Mouse (Mus musculus) kidney, adult 9 months (tissue): ENCODE data around the gene Snap23.

Source experiments
- DNase-seq: peaks from one replicate; pipeline ENCODE4 v3.0.0; 2022

The Snap23 gene

GRCm38 (mm10) chr2:120589759-120590158 is 22.3 kb downstream of the Snap23 start:
- no peak for DNase-seq

GRCm38 (mm10) chr2:120592227-120592626 is 24.8 kb downstream of the Snap23 start:
- DNase-seq, result no peak

GRCm38 (mm10) chr2:120597734-120598133 is 30.3 kb downstream of the Snap23 start:
- DNase-seq, result no peak

GRCm38 (mm10) chr2:120599506-120599905 is 32.0 kb downstream of the Snap23 start:
- no peak for DNase-seq

GRCm38 (mm10) chr2:120606021-120606690 is 38.7 kb downstream of the Snap23 start:
- no peak for DNase-seq

GRCm38 (mm10) chr2:120608830-120609723 is 41.6 kb downstream of the Snap23 start, which contains the start of the genes Haus2 and Lrrc57:
TSS of gene Haus2 (plus strand) at chr2:120609383.
TSS of gene Lrrc57 (minus strand) at chr2:120609520.
- DNase-seq, result peak; percentile 85

GRCm38 (mm10) chr2:120616279-120617163 is 49.0 kb downstream of the Snap23 start:
- DNase-seq, result no peak

- no peak for DNase-seq
These were observed 52.1 kb downstream of the Snap23 start for GRCm38 (mm10) chr2:120619538-120619937.

GRCm38 (mm10) chr2:120622920-120623319 is 55.4 kb downstream of the Snap23 start:
- no peak for DNase-seq

- DNase-seq, result no peak
These were observed 60.8 kb downstream of the Snap23 start for GRCm38 (mm10) chr2:120628076-120628865.

- DNase-seq, result peak; percentile 99
These were observed 61.6 kb downstream of the Snap23 start, which contains the start of gene Stard9 for GRCm38 (mm10) chr2:120628886-120629735. TSS of gene Stard9 (plus strand) at chr2:120629121.

- no peak for DNase-seq
These were observed 62.8 kb downstream of the Snap23 start for GRCm38 (mm10) chr2:120630246-120630645.

GRCm38 (mm10) chr2:120630655-120631054 is 63.2 kb downstream of the Snap23 start:
- DNase-seq, result no peak

GRCm38 (mm10) chr2:120631521-120631920 is 64.0 kb downstream of the Snap23 start:
- DNase-seq, result no peak

GRCm38 (mm10) chr2:120631957-120632356 is 64.5 kb downstream of the Snap23 start:
- DNase-seq, result peak; percentile 74

- no peak for DNase-seq
These were observed 73.4 kb downstream of the Snap23 start for GRCm38 (mm10) chr2:120640835-120641234.

- peak; percentile 17 for DNase-seq
These were observed 76.4 kb downstream of the Snap23 start for GRCm38 (mm10) chr2:120643836-120644235.

GRCm38 (mm10) chr2:120646777-120647176 is 79.3 kb downstream of the Snap23 start:
- no peak for DNase-seq
